Comparison of ENCODE assay signal across 1 mouse cellular context in genomic region chr1:134363194-134363593, GRCm38 (mm10).
TF ChIP-seq lines count a peak whose summit lies in the region.

No protein-coding gene starts in this region.

TF ChIP-seq in MEL, 35 proteins besides CTCF, POLR2A, EP300 and RAD21:
- TF ChIP-seq ZNF384 (IDR thresholded peaks at IDR 0.05; ENCODE audit: low read depth, low read length) (peak; percentile 92), GATA1 (IDR thresholded peaks at IDR 0.05; ENCODE audit: low read depth, low read length) (no peak)
